Mouse (Mus musculus): ENCODE results near the gene Ss18l1.
A peak's percentile ranks its signal among the peaks of the same experiment; 100 is the strongest.

Ss18l1 gene

GRCm38 (mm10) chr2:180086637-180087027, 44.3 kb downstream of the Ss18l1 start:
- no peak for DNase-seq (ENCODE audit: low spot score)

GRCm38 (mm10) chr2:180087472-180087871, 45.2 kb downstream of the Ss18l1 start:
- DNase-seq (ENCODE audit: low spot score): no peak

DNA sequence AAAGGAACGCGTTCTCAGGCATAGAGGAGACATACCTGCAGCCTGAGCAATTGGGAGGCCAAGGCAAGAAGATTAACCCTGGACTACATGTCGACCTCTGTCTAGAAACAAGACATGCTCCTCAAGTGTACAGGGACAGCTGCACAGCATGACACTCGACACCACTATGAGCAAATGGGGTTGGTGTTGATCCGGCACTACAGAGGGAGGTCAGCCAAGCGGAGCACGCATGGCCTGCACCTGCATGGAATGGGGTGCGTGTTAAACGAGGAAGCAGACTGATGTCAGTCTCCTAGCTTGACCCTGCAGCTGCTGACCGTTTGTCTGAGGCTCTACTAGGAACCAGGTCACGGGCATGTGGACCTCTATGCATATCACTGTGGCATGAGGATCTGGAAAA, 48.0 kb downstream of the Ss18l1 start:
- no peak for DNase-seq (ENCODE audit: low spot score)

- no peak for DNase-seq (ENCODE audit: low spot score)
Measured at GRCm38 (mm10) chr2:180095711-180096110, 53.4 kb downstream of the Ss18l1 start.

- DNase-seq (ENCODE audit: low spot score): no peak
Measured at GRCm38 (mm10) chr2:180097585-180097984, 55.3 kb downstream of the Ss18l1 start.

GRCm38 (mm10) chr2:180098167-180098566, 55.9 kb downstream of the Ss18l1 start:
- DNase-seq (ENCODE audit: low spot score): no peak

DNA sequence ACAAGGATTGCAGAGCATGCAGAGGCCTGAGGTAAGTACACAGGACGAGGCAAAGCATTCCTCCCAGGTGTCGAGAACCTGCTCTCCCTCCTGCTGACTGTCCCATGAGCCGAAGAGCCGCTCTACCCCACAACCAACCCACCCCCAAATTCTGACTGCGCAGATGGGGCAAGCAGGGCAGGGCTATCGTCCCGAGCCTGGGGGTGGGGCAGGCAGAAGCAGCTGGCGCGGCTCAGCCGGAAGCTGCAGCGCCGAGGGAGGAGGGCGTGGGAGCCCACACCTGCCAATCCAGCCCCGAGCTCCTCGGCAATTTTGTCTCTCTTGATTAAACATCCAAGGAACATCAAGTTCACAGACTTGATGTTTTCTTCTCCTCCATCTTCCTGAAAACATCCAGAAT, 57.2 kb downstream of the Ss18l1 start:
- no peak for DNase-seq (ENCODE audit: low spot score)

DNA sequence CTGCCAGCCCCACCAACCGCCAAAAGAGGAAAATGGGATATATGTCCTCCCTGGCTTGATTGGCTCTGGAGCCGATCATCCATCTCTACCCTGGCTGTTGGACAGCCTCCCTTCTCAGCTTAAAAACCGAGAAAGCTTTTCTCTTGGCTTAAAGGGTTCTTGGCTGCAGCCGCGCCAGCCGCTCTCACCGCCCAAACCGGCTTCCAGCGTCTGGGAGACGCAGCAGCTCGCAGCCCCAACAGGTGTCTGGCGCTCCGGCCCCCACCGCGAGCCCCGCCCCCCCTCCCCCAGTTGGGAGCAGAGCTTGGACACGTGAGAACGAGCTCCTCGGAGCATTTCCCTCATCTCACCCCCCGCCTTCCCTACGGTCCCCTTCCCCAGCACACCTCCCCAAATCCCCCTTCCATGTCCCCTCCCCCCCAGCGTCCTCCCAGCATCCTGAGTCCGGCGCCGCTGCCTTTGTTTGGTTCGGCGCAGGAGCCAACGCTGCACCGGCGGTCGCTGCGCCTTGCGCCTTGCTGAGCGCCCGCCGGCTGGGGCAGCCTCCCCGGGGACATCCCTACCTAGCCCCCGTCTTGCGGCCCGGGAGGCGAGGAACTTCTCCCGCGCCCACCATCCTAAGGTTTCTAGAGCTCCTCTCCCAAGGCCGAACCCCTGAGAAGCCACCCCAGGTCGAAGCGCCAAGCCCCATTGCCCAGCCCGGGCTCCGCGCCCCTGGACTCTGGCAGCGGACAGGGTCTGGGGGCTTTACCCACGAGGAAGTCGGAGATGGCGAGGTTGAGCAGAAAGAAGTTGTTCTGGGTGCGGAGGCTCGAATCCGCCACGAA, 61.1 kb downstream of the Ss18l1 start:
- no peak for DNase-seq (ENCODE audit: low spot score)

DNA sequence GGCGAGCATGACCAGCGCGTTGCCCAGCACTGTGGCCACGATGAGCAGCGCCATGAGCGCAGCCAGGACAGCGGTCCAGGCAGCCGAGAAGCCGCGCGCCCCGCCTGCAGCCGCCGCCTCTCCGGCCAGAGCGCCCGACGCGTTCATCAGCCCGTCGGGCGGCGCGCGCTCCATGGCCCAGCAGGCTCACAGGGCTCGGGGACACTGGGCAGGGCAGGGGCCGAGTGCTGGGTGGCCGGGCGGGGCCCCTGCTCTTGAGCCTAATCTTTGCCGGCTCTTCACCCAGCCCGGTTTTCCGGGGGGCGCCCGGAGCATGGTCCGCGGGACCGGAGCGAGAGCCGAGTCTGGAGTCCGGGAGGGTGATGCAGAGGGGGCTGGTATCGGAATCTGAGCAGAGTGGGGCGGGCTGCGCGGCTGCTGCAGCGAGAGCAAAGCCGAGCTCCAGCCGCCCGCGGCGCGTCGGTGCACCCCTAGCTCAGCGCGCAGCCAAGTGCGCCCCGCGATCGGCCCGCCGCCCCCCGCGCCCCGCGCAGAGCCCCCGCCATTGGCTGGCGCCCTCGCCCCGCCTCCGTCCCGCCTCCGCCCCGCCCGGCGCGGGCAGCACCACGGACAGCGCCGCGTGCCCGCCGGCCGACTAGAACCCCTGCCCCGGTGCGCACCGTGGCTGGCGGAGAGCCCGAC, 61.8 kb downstream of the Ss18l1 start, which contains the start of gene Hrh3:
Gene Hrh3 (minus strand): TSS at position 511 of the 681 bp plus-strand sequence.
- DNase-seq (ENCODE audit: low spot score): peak; percentile 91

GRCm38 (mm10) chr2:180104659-180105377, 62.5 kb downstream of the Ss18l1 start:
- DNase-seq (ENCODE audit: low spot score): no peak

GRCm38 (mm10) chr2:180105441-180106190, 63.3 kb downstream of the Ss18l1 start:
- DNase-seq (ENCODE audit: low spot score): no peak

GRCm38 (mm10) chr2:180107081-180107480, 64.8 kb downstream of the Ss18l1 start:
- no peak for DNase-seq (ENCODE audit: low spot score)

GRCm38 (mm10) chr2:180108285-180108684, 66.0 kb downstream of the Ss18l1 start:
- no peak for DNase-seq (ENCODE audit: low spot score)

DNA sequence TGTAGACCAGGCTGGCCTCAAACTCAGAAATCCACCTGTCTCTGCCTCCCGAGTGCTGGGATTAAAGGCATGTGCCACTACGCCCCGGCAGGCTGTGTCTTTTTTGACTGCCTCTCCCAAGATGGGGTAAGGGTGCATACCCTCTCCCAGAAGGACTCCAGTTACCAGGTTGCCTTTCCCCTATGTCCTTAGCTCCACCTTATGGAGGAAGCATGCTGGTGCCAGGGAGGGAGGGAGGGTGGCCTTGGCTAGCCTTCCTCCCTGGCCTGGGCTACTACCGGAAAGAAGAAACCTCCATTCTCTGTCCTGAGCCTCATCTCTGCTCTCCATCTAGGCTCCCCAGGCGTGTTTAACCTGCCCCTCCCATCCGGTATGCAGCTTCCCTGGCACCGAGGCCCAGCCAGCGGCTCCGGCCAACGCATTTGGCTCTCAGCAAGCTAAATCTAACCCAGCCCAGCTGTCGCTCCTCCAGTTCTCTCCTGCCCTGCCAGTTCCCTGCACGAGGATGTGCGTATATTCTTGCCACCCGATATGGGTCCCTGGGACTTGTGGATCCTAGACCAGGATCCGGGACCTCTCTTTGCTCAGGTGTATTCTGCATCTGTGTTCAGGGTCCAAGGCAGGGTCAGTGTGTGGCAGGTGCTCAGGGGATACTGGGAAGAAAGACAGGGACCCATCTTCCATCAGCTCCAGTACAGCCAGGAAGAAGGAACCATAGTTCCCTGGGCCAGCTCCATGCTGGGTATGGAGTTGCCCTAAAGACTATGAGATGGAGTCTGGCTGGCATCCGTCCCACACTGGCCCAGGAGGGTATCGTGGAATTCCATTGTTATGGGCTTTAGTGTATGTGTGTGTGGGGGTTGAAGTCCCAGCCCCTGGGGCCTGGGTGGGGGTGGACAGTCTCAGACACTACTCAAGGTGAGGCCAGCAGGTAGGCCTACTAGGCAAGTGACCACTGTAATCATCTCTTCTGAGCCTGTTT, 71.9 kb downstream of the Ss18l1 start:
- DNase-seq (ENCODE audit: low spot score): peak; percentile 43

- DNase-seq (ENCODE audit: low spot score): no peak
Measured at GRCm38 (mm10) chr2:180115279-180115678, 73.0 kb downstream of the Ss18l1 start.

- DNase-seq (ENCODE audit: low spot score): no peak
Measured at GRCm38 (mm10) chr2:180116081-180116493, 73.8 kb downstream of the Ss18l1 start.

- no peak for DNase-seq (ENCODE audit: low spot score)
Measured at GRCm38 (mm10) chr2:180116741-180117484, 74.6 kb downstream of the Ss18l1 start.

DNA sequence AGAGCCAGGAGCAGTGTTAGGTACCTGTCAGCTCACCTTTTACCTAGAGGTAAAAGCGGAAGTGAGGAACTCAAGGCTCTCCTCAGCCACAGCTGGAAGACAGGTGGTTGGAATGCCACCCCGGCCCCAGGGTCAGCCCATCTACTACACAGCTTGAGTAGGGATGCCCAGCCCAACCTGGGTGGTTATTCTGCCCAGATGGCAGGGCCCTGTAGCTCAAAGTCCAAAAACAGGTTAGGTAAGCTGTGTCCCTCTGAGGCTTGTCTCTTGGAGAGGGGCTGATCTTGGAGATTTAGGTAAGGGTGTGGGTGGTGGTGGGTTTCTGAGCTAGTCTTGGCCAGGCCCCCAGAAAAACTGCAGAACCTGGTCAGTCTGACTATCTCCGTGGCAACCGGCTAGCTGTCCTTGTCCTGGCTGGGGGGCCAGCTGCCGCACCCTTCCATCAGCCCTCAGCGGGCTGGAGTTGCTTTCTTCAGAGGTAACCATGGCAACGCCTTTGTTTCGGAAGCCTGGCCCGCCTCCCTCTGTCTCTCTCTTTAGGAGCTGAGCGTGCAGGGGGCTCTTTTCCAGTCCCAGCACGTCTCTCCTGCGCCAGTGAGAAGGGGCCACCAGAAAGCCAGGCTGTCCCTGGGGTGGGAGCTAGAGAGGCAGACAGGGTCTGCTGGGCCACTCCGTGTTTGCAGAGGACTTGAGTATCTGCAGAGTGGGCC, 75.3 kb downstream of the Ss18l1 start:
- no peak for DNase-seq (ENCODE audit: low spot score)
